Mouse (Mus musculus) heart, embryonic 13.5 days (tissue): ENCODE measurements around the gene Klhl31. TPM values are rescaled to one million over a fixed set of nuclear protein-coding genes. Genes with fewer than 3 reads are reported as not detected.
A peak's percentile ranks its signal among the peaks of the same experiment; 100 is the strongest.

ENCODE experiments used
- ATAC-seq: fragments of 200-750 bp; cut with Nextera tagmentation; 2 replicates; pipeline ENCODE4 v1.8.0; 2017; ENCODE audit warnings: moderate TSS enrichment; ENCODE audit not compliant: insufficient number of reproducible peaks, low FRiP score, low TSS enrichment; ENCODE audit errors: extremely low read depth
- H3K27ac ChIP-seq: fragments of 300-500 bp; sonication (generic); replicated peaks from 2 replicates; pipeline ENCODE4 v1.5.1; 2015; ENCODE audit warnings: moderate library complexity, mild to moderate bottlenecking, inconsistent platforms
- H3K27me3 ChIP-seq: fragments of 300-500 bp; sonication (generic); replicated peaks from 2 replicates; pipeline ENCODE4 v1.6.1; 2015; ENCODE audit warnings: mild to moderate bottlenecking, inconsistent platforms
- H3K36me3 ChIP-seq: fragments of 300-500 bp; sonication (generic); 2 replicates; pipeline ENCODE4 v1.6.1; 2015; ENCODE audit warnings: mild to moderate bottlenecking, inconsistent platforms
- H3K4me1 ChIP-seq: fragments of 300-500 bp; sonication (generic); 2 replicates; pipeline ENCODE4 v1.6.1; 2015; ENCODE audit warnings: inconsistent platforms
- H3K4me2 ChIP-seq: fragments of 300-500 bp; sonication (generic); 2 replicates; pipeline ENCODE4 v1.6.1; 2015; ENCODE audit warnings: inconsistent platforms, mild to moderate bottlenecking, moderate library complexity
- H3K4me3 ChIP-seq: fragments of 300-500 bp; sonication (generic); 2 replicates; pipeline ENCODE4 v1.5.1; 2015; ENCODE audit warnings: moderate library complexity, mild to moderate bottlenecking, inconsistent platforms
- H3K9ac ChIP-seq: fragments of 300-500 bp; sonication (generic); 2 replicates; pipeline ENCODE4 v1.6.1; 2015; ENCODE audit warnings: inconsistent platforms, mild to moderate bottlenecking, moderate library complexity
- H3K9me3 ChIP-seq: fragments of 300-500 bp; sonication (generic); 2 replicates; pipeline ENCODE4 v1.6.1; 2016; ENCODE audit warnings: inconsistent platforms
- WGBS: fragments of 180-500 bp; shearing (Covaris S2); methylation state at CpG from one replicate; pipeline ENCODE4 v1.1.7; 2015; ENCODE audit warnings: mixed read lengths; 5-methylcytosine and 5-hydroxymethylcytosine counted together
- polyA plus RNA-seq: library from polyadenylated mRNA; unstranded; fragments of >200 nt; fragmentation: Nextera tagmentation; extraction: Ambion mirVana; gene quantifications from 2 replicates; pipeline ENCODE4 v1.2.1, GENCODE M21; 2015

Klhl31 gene
- 46.2 and 49.9 TPM in 2 replicates for polyA plus RNA-seq

- H3K36me3 ChIP-seq: peaks cover 3% of the 10 kb centered on the region; the same call in 1 of the 2 replicates
- peak within 1 kb of the TSS; percentile 83 for H3K9ac ChIP-seq
- peak within 1 kb of the TSS; percentile 71 for H3K4me2 ChIP-seq
- peak; percentile 61; the same call in 1 of the 2 replicates for ATAC-seq
- WGBS: 14% methylated on average over 10 of the region's 10 CpGs
- peak within 1 kb of the TSS; percentile 55 for H3K4me3 ChIP-seq
- peak within 1 kb of the TSS; percentile 97 for H3K27ac ChIP-seq
- H3K27me3 ChIP-seq: no peaks in the 10 kb centered on the region
- H3K9me3 ChIP-seq: no peaks in the 10 kb centered on the region
- peaks cover 24% of the 10 kb centered on the region for H3K4me1 ChIP-seq
Measured at GRCm38 (mm10) chr9:77636450-77636951, at the start of gene Klhl31. Klhl31 (plus strand) TSS chr9:77636500.

- no peak overlapping the region for H3K9ac ChIP-seq
- H3K27me3 ChIP-seq: no peaks in the 10 kb centered on the region
- no peak for ATAC-seq
- 62% methylated on average over 6 of the region's 6 CpGs for WGBS
- H3K27ac ChIP-seq: no peak overlapping the region
- H3K4me1 ChIP-seq: peaks cover 13% of the 10 kb centered on the region
- no peak overlapping the region for H3K4me2 ChIP-seq
- H3K4me3 ChIP-seq: no peak overlapping the region
- H3K9me3 ChIP-seq: no peaks in the 10 kb centered on the region
- H3K36me3 ChIP-seq: no peaks in the 10 kb centered on the region
Measured at GRCm38 (mm10) chr9:77586806-77587591, 49.3 kb upstream of the Klhl31 start.

- H3K4me1 ChIP-seq: peaks cover 13% of the 10 kb centered on the region
- no peak overlapping the region for H3K9ac ChIP-seq
- no peaks in the 10 kb centered on the region for H3K36me3 ChIP-seq
- no peak overlapping the region for H3K27ac ChIP-seq
- no peak overlapping the region for H3K4me3 ChIP-seq
- no peaks in the 10 kb centered on the region for H3K9me3 ChIP-seq
- no peaks in the 10 kb centered on the region for H3K27me3 ChIP-seq
- WGBS: 82% methylated on average over 7 of the region's 7 CpGs
- no peak overlapping the region for H3K4me2 ChIP-seq
- no peak for ATAC-seq
Measured at GRCm38 (mm10) chr9:77587616-77588015, 48.7 kb upstream of the Klhl31 start.

GRCm38 (mm10) chr9:77589496-77589895, 46.8 kb upstream of the Klhl31 start:
- Histone ChIP-seq H3K4me1 (peaks cover 12% of the 10 kb centered on the region), H3K4me3 (no peak overlapping the region), H3K4me2 (no peak overlapping the region), H3K9me3 (no peaks in the 10 kb centered on the region), H3K27ac (no peak overlapping the region), H3K9ac (no peak overlapping the region), H3K27me3 (no peaks in the 10 kb centered on the region), H3K36me3 (no peaks in the 10 kb centered on the region)
- no peak for ATAC-seq
- 49% methylated on average over 2 of the region's 2 CpGs for WGBS

- Histone ChIP-seq H3K4me3 (no peak overlapping the region), H3K4me2 (no peak overlapping the region), H3K27ac (no peak overlapping the region), H3K36me3 (no peaks in the 10 kb centered on the region), H3K4me1 (peaks cover 16% of the 10 kb centered on the region), H3K27me3 (no peaks in the 10 kb centered on the region), H3K9me3 (no peaks in the 10 kb centered on the region), H3K9ac (no peak overlapping the region)
- ATAC-seq: no peak
- WGBS: 52% methylated on average over 4 of the region's 4 CpGs
Measured at GRCm38 (mm10) chr9:77592423-77592822, 43.9 kb upstream of the Klhl31 start.

GRCm38 (mm10) chr9:77595006-77595626, 41.2 kb upstream of the Klhl31 start:
- WGBS: 50% methylated on average over 12 of the region's 12 CpGs
- H3K4me3 ChIP-seq: no peak overlapping the region
- peaks cover 21% of the 10 kb centered on the region for H3K4me1 ChIP-seq
- no peak overlapping the region for H3K27ac ChIP-seq
- no peaks in the 10 kb centered on the region for H3K36me3 ChIP-seq
- no peak for ATAC-seq
- H3K9ac ChIP-seq: no peak overlapping the region
- no peaks in the 10 kb centered on the region for H3K9me3 ChIP-seq
- no peaks in the 10 kb centered on the region for H3K27me3 ChIP-seq
- H3K4me2 ChIP-seq: 0 out of 2 replicates have a peak overlapping the region, but pooled peaks have one; percentile 29

GRCm38 (mm10) chr9:77596355-77596754, 39.9 kb upstream of the Klhl31 start:
- no peak overlapping the region for H3K9ac ChIP-seq
- WGBS: 22% methylated on average over 7 of the region's 7 CpGs
- H3K27me3 ChIP-seq: no peaks in the 10 kb centered on the region
- no peak overlapping the region for H3K4me3 ChIP-seq
- H3K27ac ChIP-seq: no peak overlapping the region
- no peaks in the 10 kb centered on the region for H3K9me3 ChIP-seq
- H3K4me1 ChIP-seq: peaks cover 16% of the 10 kb centered on the region
- H3K4me2 ChIP-seq: no peak overlapping the region
- no peaks in the 10 kb centered on the region for H3K36me3 ChIP-seq
- ATAC-seq: no peak

GRCm38 (mm10) chr9:77598560-77598959, 37.7 kb upstream of the Klhl31 start:
- no peak for ATAC-seq
- H3K27ac ChIP-seq: no peak overlapping the region
- H3K4me3 ChIP-seq: no peak overlapping the region
- 51% methylated on average over 3 of the region's 3 CpGs for WGBS
- H3K9ac ChIP-seq: no peak overlapping the region
- no peaks in the 10 kb centered on the region for H3K27me3 ChIP-seq
- peaks cover 15% of the 10 kb centered on the region; the same call in 1 of the 2 replicates for H3K4me1 ChIP-seq
- H3K9me3 ChIP-seq: no peaks in the 10 kb centered on the region
- H3K36me3 ChIP-seq: no peaks in the 10 kb centered on the region
- no peak overlapping the region for H3K4me2 ChIP-seq

GRCm38 (mm10) chr9:77602302-77603266, 33.7 kb upstream of the Klhl31 start:
- Histone ChIP-seq H3K9me3 (no peaks in the 10 kb centered on the region), H3K27me3 (no peaks in the 10 kb centered on the region), H3K4me3 (no peak overlapping the region), H3K27ac (no peak overlapping the region), H3K4me1 (peaks cover 12% of the 10 kb centered on the region; the same call in 1 of the 2 replicates), H3K9ac (no peak overlapping the region), H3K4me2 (no peak overlapping the region), H3K36me3 (no peaks in the 10 kb centered on the region)
- no peak for ATAC-seq
- WGBS: 78% methylated on average over 10 of the region's 10 CpGs

- Histone ChIP-seq H3K27me3 (no peaks in the 10 kb centered on the region), H3K9me3 (no peaks in the 10 kb centered on the region), H3K9ac (no peak overlapping the region), H3K36me3 (no peaks in the 10 kb centered on the region), H3K4me3 (no peak overlapping the region), H3K4me2 (no peak overlapping the region), H3K4me1 (peaks cover 7% of the 10 kb centered on the region; the same call in 1 of the 2 replicates), H3K27ac (no peak overlapping the region)
- 79% methylated on average over 1 of the region's 1 CpGs for WGBS
- no peak for ATAC-seq
Measured at GRCm38 (mm10) chr9:77603965-77604509, 32.3 kb upstream of the Klhl31 start.
